8 mouse cellular contexts compared by ENCODE assay signal in the genomic region with DNA sequence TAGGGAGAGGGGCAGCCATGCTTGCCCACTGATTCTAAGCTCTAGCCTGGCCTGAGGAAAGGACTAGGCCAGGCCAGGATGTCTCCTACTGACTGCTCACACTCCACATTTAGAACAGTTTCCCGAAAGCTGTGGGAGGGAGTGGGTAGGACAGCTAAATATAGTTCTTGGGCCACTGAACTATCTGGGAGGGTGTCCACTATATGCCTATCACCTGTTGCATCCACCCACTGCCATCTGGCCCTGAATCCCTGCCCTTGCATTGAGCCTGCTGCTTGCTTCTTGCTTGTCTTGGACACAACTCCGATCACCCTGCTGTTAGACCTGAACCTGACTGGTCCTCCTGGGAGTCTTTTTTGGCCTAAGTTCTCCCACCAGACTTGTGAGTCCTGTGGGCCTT. TPM values are rescaled to one million over a fixed set of nuclear protein-coding genes. Genes with fewer than 3 reads are reported as not detected.
DNase-seq lines count a peak whose midpoint lies in the region; ATAC-seq and TF ChIP-seq lines count a peak whose summit lies in the region.
"Had no signal": no experiment of that assay in that cellular context is flagged by ENCODE, and none has a peak within 500 bp of the region (broad histone marks: within the 10 kb centered on the region; RNA-seq: fewer than 3 reads in every experiment).

A gene (plus strand): TSS at position 262 of the 400 bp plus-strand sequence.

- no peak for DNase-seq in G1E (ENCODE audit: low spot score)
- peak; percentile 87 for DNase-seq in cerebellum, adult 11-12 months
- peak; percentile 75 to 82 for DNase-seq in heart, adult 18-20 months
- no peak for DNase-seq in stomach, postnatal 0 days (ENCODE audit: low spot score)
- DNase-seq in urinary bladder, postnatal 36 days (ENCODE audit: low spot score in 2 of 2): no peak
- DNase-seq in spleen, adult 12 weeks (ENCODE audit: low spot score): no peak

- WGBS in intestine, embryonic 16.5 days: 81% methylated on average over 2 of the region's 2 CpGs
- 75% methylated on average over 2 of the region's 2 CpGs for WGBS in stomach, postnatal 0 days

- peak within 1 kb of the TSS; percentile 22; the same call in 1 of the 2 replicates for H3K4me3 ChIP-seq in G1E (ENCODE audit: low read depth, low read length)
- H3K4me3 ChIP-seq in intestine, embryonic 16.5 days (ENCODE audit: low read length): peak within 1 kb of the TSS; percentile 42
- H3K4me3 ChIP-seq in stomach, postnatal 0 days (ENCODE audit: low read depth, low read length): peak within 1 kb of the TSS; percentile 19; the same call in 1 of the 2 replicates

- TF ChIP-seq EP300 in stomach, postnatal 0 days (optimal IDR thresholded peaks at IDR 0.05): no peak

- no peak for ATAC-seq in G1E (ENCODE audit: extremely low read depth, insufficient number of reproducible peaks, low FRiP score, poor library complexity, severe bottlenecking)
- no peak; the same call in 1 of the 2 replicates for ATAC-seq in intestine, embryonic 16.5 days
- no peak for ATAC-seq in stomach, postnatal 0 days (ENCODE audit: low FRiP score, low TSS enrichment)

- H3K9me3 ChIP-seq in G1E (replicated peaks): no peaks in the 10 kb centered on the region
- H3K9me3 ChIP-seq in intestine, embryonic 16.5 days (ENCODE audit: control insufficient read depth, low read length): no peaks in the 10 kb centered on the region
- no peaks in the 10 kb centered on the region for H3K9me3 ChIP-seq in stomach, postnatal 0 days (ENCODE audit: control insufficient read depth, low read length)

- no peak for TF ChIP-seq CTCF in G1E (IDR thresholded peaks at IDR 0.05; ENCODE audit: low read depth, low read length)
- TF ChIP-seq CTCF in stomach, postnatal 0 days (IDR thresholded peaks at IDR 0.05; ENCODE audit: low read depth): no peak

- H3K4me1 ChIP-seq in G1E (ENCODE audit: insufficient read depth, low read depth, low read length): no peaks in the 10 kb centered on the region; the same call in 1 of the 2 replicates
- peaks cover 18% of the 10 kb centered on the region for H3K4me1 ChIP-seq in intestine, embryonic 16.5 days (ENCODE audit: control insufficient read depth, insufficient read depth, low read length)
- H3K4me1 ChIP-seq in stomach, postnatal 0 days (replicated peaks; ENCODE audit: control insufficient read depth, insufficient read depth): 0 out of 2 replicates have a peak, but pooled peaks cover 2% of the 10 kb centered on the region

- H3K36me3 ChIP-seq in G1E (replicated peaks): no peaks in the 10 kb centered on the region
- no peaks in the 10 kb centered on the region for H3K36me3 ChIP-seq in intestine, embryonic 16.5 days (ENCODE audit: control insufficient read depth, insufficient read depth, low read length)
- no peaks in the 10 kb centered on the region for H3K36me3 ChIP-seq in stomach, postnatal 0 days (ENCODE audit: control insufficient read depth, insufficient read depth, low read length)

- peak within 1 kb of the TSS; percentile 95 for H3K27ac ChIP-seq in intestine, embryonic 16.5 days (ENCODE audit: low read length)
- peak within 1 kb of the TSS; percentile 90 for H3K27ac ChIP-seq in stomach, postnatal 0 days (replicated peaks)
- H3K27ac ChIP-seq: macrophage had no signal

- peak within 1 kb of the TSS; percentile 58 for H3K4me2 ChIP-seq in intestine, embryonic 16.5 days (ENCODE audit: low read depth, low read length)
- peak within 1 kb of the TSS; percentile 49 for H3K4me2 ChIP-seq in stomach, postnatal 0 days (replicated peaks; ENCODE audit: low read depth)

- H3K9ac ChIP-seq in intestine, embryonic 16.5 days (ENCODE audit: low read depth, low read length): peak within 1 kb of the TSS; percentile 71
- H3K9ac ChIP-seq in stomach, postnatal 0 days (ENCODE audit: low read length): peak within 1 kb of the TSS; percentile 55

- peaks cover 27% of the 10 kb centered on the region for H3K27me3 ChIP-seq in G1E (ENCODE audit: insufficient read depth, low read length)
- no peaks in the 10 kb centered on the region for H3K27me3 ChIP-seq in intestine, embryonic 16.5 days (replicated peaks; ENCODE audit: control insufficient read depth, insufficient read depth, low read length)
- no peaks in the 10 kb centered on the region for H3K27me3 ChIP-seq in stomach, postnatal 0 days (ENCODE audit: control insufficient read depth, insufficient read depth, low read length)

RNA-seq across cellular contexts. Expression of the gene that starts here (rescaled TPM):
- total RNA-seq in G1E (2014; fragmentation: Nextera tagmentation) (not detected in 2 replicates), G1E (2017) (0.06 and 0.16 TPM in 2 replicates)
- polyA plus RNA-seq in G1E (2012): 0.03 and 0.04 TPM in 2 replicates
- 100 to 1,000 TPM; 279 to 317 TPM for total RNA-seq in heart, adult 18-20 months (2021)
- polyA plus RNA-seq in intestine, embryonic 16.5 days (2015; fragmentation: Nextera tagmentation; extraction: Ambion mirVana): 0.38 and 0.60 TPM in 2 replicates
- 0.38 and 0.52 TPM in 2 replicates for polyA plus RNA-seq in stomach, postnatal 0 days (2015; fragmentation: Nextera tagmentation; extraction: Ambion mirVana)
- polyA plus RNA-seq: macrophage had no signal

Comparison
In these comparisons a context has a peak if more than half of its experiments do, and no peak if none do; other contexts are left out.
1. RNA of the gene that starts here (total RNA-seq): 279 to 317 TPM in heart, adult 18-20 months; 0.06 to 0.16 TPM in G1E; every median in the first group is over 100 times any median in the second.
2. DNase-seq: peak in cerebellum, adult 11-12 months (single experiment) and heart, adult 18-20 months (2 of 2); none in G1E (single experiment), stomach, postnatal 0 days (single experiment), urinary bladder, postnatal 36 days (0 of 2) and spleen, adult 12 weeks (single experiment).
3. Peak in every context shown above with its lines, with median percentiles within 50 percentile points of each other: H3K4me3 ChIP-seq.